Mouse (Mus musculus): ENCODE results near the gene Extl2.

The Extl2 gene

DNA sequence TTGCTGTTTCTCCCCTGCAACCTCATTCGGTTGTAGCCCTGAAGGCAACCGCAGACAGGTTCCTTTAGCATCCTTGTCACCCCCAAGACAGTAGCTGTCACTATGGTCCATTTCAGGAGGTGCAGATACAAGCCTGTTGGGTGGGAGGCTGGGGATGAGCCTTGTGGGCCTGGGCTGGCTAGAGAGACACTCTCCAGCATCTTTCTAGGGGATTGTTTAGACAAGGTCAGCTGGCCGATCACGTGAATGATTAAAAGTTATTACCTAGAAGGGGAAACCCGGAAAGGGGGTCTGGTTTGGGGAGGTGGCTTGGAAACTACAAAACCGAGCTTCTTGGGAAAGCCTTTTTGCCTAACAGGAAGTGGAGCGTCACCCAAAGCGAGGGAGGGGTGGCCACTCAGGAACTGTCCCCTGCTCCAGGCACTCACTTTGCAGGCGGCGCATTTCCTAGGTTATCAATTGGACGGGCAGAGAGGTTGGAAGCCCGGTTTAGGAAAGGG is 729 bp downstream of the Extl2 start:
- DNase-seq (ENCODE audit: low spot score in 2 of 2) = peak; percentile 48 to 68

DNA sequence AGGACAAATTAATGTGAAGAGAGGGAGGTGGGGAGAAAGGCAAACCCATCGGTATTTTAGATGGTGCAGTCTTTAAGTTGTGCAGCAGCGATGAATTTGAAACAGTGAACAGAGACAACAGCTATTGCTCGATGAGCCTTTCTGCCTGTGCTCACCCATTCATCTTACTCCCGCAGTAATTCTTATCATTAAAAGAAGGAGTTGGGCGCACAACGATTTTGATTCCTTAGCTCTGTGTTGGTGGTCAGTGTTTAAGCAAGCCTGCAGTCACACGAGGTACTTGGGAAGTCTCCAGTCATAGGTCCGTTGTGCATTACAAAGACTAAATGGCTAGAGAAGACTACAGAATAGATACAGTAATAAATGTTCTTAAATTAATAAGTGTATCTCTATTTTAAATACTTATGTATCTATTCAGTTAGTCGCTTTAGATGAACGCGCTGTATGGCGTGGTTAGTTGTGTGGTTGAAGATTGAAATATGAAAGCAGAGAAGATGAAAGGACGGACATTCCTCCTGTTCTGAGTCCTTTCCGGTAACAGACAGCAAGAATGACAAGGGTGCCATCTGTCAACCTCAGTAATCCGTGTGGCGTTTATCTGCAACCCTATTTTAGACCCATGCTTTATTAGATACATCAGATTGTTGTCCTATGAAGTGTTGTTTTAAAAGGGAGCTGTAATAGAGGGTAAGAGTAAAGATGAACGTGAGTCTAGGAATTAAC is 2.5 kb downstream of the Extl2 start:
- no peak for DNase-seq (ENCODE audit: low spot score in 2 of 2)

DNA sequence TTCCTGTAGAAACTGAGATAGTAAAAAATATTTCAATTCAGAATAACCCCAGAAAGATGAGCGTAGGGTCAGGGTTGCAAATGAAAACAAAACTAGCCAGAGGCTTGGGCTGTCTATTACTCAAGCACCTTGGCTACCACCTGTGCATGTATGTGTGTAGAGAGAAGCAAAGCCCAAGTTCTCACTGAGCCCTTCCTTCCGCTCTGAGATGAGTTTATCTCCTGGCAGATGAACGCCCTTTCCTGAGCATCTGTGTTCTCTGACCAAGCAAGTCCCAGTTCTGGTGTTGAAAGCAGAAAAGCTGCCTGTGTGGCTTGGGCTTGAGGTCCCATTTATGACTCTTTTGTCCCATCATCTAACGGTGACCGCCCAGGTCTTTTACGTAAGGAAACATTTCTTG is 7.6 kb downstream of the Extl2 start:
- DNase-seq (ENCODE audit: low spot score in 2 of 2) = no peak

- no peak for DNase-seq (ENCODE audit: low spot score in 2 of 2)
Observed at GRCm38 (mm10) chr3:116016116-116016515, 8.9 kb downstream of the Extl2 start.

- DNase-seq (ENCODE audit: low spot score in 2 of 2) = no peak
Observed at GRCm38 (mm10) chr3:116018606-116019005, 11.3 kb downstream of the Extl2 start.

DNA sequence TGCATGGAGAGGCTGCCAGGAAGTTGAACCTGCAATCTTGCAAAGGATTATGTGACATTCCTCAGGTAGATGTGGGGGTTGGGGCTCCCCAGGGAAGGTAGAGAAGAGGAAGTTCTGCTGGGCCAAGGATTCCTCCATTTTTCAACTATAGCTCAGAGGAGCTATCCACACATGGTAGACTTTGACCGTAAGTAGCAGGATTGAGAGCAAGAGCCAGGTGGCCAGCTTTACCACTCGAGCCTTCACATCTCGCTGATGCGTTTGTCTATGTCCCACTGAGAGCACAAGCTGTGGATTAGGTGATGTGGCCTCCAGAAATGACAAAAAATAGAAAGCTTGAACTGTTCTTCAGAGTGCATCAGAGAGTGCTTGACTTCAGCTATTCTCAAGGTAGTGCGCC is 11.9 kb downstream of the Extl2 start:
- DNase-seq (ENCODE audit: low spot score in 2 of 2) = no peak

DNA sequence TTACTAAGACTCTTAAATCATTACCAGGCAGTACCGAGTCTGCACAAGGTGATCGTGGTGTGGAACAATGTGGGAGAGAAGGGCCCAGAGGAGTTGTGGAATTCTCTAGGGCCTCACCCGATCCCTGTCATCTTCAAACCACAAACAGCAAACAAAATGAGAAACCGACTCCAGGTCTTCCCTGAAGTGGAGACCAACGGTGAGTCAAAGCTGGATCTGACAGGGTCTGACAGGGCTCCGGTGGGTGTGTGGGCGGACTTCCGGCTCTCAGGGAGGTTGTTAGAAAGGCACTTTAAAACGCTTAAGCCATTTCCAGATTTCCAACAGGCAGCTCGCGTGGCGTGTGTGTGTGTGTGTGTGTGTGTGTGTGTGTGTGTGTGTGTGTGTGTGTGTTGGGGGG is 17.0 kb downstream of the Extl2 start:
- DNase-seq (ENCODE audit: low spot score in 2 of 2) = no peak

- DNase-seq (ENCODE audit: low spot score in 2 of 2) = no peak
Observed at GRCm38 (mm10) chr3:116024669-116025068, 17.4 kb downstream of the Extl2 start.

DNA sequence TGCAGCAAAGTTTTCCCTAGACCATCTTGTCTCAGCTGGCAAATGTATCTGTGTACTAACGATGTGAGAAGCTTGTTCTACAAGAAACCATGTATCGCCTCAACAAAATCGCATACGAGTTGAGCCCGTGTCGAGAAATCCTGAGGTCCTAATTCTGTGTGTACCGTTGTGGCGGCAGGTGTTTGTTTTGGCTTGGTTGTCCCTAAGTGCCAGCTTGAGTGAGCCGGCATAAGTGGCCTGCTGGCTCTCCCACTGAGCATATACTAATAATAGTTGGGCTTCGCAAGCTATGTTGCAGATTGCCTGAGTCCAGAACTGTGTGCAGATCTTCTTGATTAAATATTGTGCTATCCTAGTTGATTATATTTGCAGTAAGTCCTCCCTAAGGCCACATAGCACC is 18.4 kb downstream of the Extl2 start:
- DNase-seq (ENCODE audit: low spot score in 2 of 2) = no peak

DNA sequence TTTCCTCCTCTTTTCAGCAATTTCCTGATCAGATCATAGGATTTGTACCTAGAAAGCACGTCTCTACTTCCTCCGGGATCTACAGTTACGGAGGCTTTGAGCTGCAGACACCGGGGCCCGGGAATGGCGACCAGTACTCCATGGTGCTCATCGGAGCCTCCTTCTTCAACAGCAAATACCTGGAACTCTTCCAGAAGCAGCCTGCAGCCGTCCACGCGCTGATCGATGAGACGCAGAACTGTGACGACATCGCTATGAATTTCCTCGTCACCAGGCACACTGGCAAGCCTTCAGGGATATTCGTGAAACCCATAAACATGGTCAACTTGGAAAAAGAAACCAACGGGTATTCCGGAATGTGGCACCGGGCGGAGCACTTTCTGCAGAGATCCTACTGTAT is 19.7 kb downstream of the Extl2 start:
- DNase-seq (ENCODE audit: low spot score in 2 of 2) = no peak

DNA sequence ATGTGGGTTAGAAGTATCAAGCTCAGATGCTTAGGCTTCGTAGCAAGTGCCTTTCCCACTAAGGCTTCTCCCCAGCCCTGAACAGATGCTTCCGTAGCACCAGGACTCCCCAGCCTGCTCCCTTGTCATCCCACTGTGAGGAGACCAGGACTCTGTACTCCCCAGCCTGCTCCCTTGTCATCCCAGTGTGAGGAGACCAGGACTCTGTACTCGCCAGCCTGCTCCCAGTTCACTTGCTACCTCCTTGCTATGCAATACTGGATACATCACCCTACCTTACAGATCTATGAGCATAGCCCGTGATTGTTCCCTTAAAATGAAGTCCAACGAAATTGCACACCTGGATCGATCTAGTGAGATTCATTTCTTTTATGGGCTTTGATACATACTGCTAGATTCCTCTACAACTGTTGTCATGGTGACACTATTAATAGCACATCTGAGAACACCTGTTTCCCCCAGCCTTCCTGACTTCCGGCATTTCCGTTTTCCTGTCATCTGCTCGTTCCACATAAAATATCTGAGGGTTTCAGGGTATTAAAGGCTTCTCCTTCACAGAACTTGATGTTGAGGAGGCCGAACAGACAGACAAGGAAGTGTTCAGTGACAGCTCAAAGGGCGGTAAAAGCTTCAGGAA is 23.0 kb downstream of the Extl2 start:
- DNase-seq (ENCODE audit: low spot score in 2 of 2) = no peak

DNA sequence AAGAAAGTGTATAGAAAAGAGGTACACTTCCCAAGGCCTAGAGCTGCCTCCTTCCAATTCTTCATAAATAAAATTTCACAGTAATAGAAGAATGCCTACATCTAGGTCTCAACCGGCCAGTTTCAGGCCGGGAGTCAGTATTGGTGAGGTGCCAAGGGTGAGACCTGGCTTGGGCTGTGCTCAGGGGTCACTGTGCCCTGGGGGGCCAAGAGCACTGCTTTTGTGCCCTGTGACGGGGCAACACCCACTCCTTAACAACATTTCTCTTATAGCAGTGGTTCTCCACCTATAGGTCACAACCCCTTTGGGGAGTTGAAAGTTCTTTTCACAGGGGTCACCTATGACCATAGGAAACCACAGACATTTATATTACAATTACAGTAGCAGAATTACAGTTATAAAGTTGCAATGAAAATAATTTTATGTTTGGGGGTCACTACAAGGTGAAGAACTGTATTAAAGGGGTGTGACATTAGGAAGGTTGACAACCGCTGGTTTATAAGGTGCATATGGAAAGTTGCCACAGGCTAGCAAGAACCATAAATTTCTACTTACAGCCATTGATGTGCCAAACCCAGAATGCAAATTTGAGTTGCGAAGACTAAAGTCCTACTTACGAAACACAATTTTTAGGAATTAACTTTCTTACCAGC is 26.1 kb downstream of the Extl2 start:
- no peak for DNase-seq (ENCODE audit: low spot score in 2 of 2)

DNA sequence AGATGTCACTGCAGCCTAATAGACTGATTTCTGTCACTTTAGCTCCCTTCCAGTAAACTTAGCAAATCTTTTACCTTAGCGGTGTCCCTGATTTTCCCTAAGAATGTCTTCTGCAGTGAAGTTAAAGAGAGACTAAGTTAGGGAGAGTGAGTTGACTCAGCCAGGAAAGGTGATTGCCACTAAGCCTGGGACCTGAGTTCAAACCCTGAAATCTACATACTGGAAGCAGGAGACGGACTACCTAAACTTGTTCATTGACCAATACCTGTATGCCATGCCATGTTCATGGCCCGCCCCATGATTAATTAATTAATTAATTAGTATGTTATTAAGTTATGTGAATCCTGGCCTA is 26.6 kb downstream of the Extl2 start:
- no peak for DNase-seq (ENCODE audit: low spot score in 2 of 2)

DNA sequence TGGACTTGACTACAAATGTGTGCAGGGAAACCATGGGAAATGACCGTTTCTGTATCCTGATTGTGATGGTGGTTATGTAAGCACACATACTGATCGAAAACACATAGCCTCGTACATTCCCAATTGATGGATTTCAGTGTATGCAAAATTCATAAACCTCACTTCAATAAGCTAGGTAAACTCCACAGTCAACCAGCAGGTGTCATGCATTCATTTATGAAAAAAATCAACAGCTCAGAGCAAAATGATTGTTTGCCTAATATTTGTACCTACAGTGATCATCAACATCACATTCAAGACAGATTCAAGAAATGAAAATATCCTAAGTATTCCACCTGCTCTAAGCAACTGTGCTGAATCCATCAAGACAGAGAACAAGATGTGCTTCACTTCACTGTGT is 33.5 kb downstream of the Extl2 start:
- DNase-seq (ENCODE audit: low spot score in 2 of 2) = no peak

DNA sequence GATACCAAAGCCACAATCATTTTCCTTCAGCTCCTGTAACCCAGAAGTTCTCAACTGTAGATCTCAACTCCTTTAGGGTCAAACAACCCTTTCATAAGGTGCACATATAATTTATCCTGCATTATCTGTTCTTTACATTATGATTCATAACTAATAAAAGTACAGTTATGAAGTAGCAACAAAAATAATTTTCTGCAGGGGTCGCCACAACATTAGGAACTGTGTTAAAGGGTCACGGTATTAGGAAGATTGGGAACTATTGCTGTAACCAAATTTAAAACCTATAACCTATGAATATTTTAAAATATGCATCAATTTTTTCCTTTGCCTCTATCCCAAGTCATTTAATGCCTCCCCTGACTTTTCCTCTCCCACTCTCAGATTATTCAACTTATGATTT is 38.7 kb downstream of the Extl2 start:
- DNase-seq (ENCODE audit: low spot score in 2 of 2) = no peak

DNA sequence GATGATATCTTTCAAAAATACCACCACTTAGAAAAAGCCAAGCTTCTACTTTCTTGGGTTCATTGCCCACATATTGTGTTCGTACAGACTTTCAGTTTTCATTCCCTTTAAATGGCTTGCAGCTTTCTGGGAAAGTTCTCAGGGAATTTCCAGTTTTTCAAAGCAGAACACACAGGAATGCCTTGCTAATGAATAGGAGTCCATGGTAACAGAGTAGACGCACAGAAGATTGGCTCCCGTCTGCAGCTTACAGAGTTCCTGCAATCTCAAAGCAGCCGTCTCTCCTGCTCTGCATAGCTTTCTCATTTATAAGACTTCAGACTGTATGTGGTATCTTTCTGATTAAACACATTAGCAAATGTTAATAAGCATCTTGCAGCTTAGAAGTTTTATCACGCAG is 39.8 kb downstream of the Extl2 start:
- no peak for DNase-seq (ENCODE audit: low spot score in 2 of 2)

- no peak for DNase-seq (ENCODE audit: low spot score in 2 of 2)
Observed at GRCm38 (mm10) chr3:116057078-116057477, 49.8 kb downstream of the Extl2 start.

DNA sequence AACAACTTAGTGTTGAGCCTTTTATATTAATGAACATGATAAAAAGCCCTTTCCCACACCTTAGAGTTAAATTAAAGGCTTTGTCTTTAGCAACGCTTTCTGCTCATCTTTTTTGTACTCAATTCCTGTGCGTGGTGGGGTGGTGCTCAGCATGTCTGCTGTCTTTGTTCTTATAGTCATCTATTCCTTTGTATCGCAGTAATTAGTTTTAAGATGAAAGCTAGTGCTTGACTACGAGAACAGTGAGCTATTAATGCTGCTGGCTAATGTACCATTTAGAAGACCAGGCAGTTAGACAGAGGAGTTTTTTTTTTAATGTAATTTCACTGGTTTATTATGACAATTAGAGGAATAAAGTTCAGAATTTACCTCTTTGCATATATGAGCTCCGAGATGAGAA is 53.1 kb downstream of the Extl2 start:
- no peak for DNase-seq (ENCODE audit: low spot score in 2 of 2)

- no peak for DNase-seq (ENCODE audit: low spot score in 2 of 2)
Observed at GRCm38 (mm10) chr3:116062141-116062540, 54.9 kb downstream of the Extl2 start.

DNA sequence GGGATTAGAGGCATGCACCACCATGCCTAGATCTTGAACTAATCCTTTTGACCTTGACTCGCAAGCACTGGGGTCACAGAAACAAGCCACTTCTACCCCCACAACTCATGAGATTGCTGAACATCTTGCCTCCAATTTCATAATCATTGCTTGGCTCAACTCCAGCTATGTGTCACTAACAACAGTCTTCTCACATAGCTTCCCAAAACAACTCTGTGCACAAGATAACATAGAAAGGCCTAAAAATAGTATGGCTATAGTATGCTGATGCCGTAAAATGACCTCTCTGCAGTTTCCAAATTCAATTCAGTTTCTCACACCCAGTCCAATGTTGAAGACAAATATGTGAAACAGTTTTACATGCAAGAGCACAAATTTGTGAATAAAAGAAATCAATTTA is 65.3 kb downstream of the Extl2 start:
- DNase-seq (ENCODE audit: low spot score in 2 of 2) = no peak

- DNase-seq (ENCODE audit: low spot score in 2 of 2) = no peak
Observed at GRCm38 (mm10) chr3:116076739-116077138, 69.5 kb downstream of the Extl2 start.

GRCm38 (mm10) chr3:116078490-116078889 is 71.2 kb downstream of the Extl2 start:
- DNase-seq (ENCODE audit: low spot score in 2 of 2) = no peak
